Mouse (Mus musculus) erythroblast, embryonic 14.5 days (primary cell): ENCODE data around the gene Gigyf2.

ENCODE experiments used
- GATA1 ChIP-seq: IDR thresholded peaks from 2 replicates; pipeline ENCODE4 v1.6.1; 2012; ENCODE audit warnings: low read length, inconsistent platforms, mixed read lengths
- TAL1 ChIP-seq: IDR thresholded peaks from 3 replicates; pipeline ENCODE4 v1.6.1; 2012; ENCODE audit warnings: low read length, inconsistent platforms, mixed read lengths

- no peak for TF ChIP-seq TAL1
- TF ChIP-seq GATA1: no peak
Observed at GRCm38 (mm10) chr1:87360276-87360675, 33.5 kb downstream of the Gigyf2 start.
